Mouse (Mus musculus): ENCODE measurements around the gene Pim1. TPM values are rescaled to one million over a fixed set of nuclear protein-coding genes. Genes with fewer than 3 reads are reported as not detected.
"Not testable (repeated sequence)": the region's sequence is repeated elsewhere in the genome, so short reads cannot be mapped to it uniquely, and the experiment has no call there.

Gene Pim1
- polyA plus RNA-seq, 1 experiment = 76.6 TPM

DNA sequence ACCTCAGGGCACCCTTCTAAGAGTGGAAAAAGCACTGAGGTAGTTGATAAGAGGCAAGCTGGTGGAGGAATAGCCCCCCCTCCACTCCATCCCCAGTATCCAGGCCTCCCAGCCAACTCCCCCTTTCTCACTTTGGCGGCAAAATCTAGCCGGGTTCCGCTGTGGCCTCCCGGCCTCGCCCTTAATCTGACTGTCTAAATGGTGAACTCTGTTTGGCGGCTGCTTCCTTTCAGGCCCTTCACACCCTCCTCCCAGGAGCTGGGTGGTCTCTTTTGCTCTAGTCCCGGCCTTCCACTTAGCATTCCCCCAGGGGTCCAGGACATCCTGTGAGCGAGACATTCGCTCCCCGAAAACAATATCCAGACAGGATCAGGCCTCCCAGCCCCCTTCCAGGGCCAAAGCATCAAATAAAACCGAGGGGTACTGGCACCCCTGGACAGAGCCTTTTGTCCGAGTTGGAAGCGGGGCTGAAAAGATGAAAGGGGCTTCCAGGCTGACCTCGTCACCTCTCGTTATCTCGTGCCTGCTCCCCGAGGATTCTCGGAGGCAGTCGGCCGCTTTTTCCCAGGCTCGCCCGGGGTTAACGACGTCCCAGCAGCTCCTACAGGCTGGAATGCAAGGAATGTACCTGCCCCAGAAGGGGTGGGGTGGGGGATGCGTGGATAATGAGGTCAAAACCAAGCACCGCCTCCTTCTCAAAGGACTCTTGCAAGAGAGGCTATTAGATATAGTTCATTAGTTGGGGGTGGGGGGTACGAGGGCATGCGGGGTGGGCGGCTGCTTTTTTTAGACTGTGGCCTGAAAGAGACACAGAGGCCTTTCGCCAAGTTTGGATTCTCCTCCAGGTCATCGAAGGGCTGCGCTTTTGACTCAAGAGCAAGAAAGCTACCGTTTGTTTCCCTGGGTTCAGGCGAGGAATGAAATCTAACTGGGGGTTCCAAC lies 39.4 kb upstream of the Pim1 start:
- H3K27me3 ChIP-seq (ENCODE audit: control insufficient read depth) = peaks cover 45% of the 10 kb centered on the region
- peak overlapping the region; percentile 4 for H3K4me3 ChIP-seq (replicated peaks)
- H3K36me3 ChIP-seq (ENCODE audit: control insufficient read depth) = no peaks in the 10 kb centered on the region; the same call in 1 of the 2 replicates
- peaks cover 22% of the 10 kb centered on the region for H3K9me3 ChIP-seq (ENCODE audit: control insufficient read depth, low read length)
- no peak for TF ChIP-seq TAL1 (IDR thresholded peaks at IDR 0.05; ENCODE audit: low read length)
- no peak for TF ChIP-seq GATA1 (IDR thresholded peaks at IDR 0.05; ENCODE audit: low read length)
- H3K4me1 ChIP-seq (ENCODE audit: control insufficient read depth) = peaks cover 62% of the 10 kb centered on the region

GRCm38 (mm10) chr17:29451841-29452210 lies 38.7 kb upstream of the Pim1 start:
- TF ChIP-seq TAL1 (IDR thresholded peaks at IDR 0.05; ENCODE audit: low read length) = no peak
- no peak for TF ChIP-seq GATA1 (IDR thresholded peaks at IDR 0.05; ENCODE audit: low read length)
- H3K27me3 ChIP-seq (ENCODE audit: control insufficient read depth) = peaks cover 50% of the 10 kb centered on the region
- no peaks in the 10 kb centered on the region; the same call in 1 of the 2 replicates for H3K36me3 ChIP-seq (ENCODE audit: control insufficient read depth)
- H3K9me3 ChIP-seq (ENCODE audit: control insufficient read depth, low read length) = peaks cover 22% of the 10 kb centered on the region
- no peak overlapping the region for H3K4me3 ChIP-seq (replicated peaks)
- H3K4me1 ChIP-seq (ENCODE audit: control insufficient read depth) = peaks cover 60% of the 10 kb centered on the region

- H3K4me1 ChIP-seq (ENCODE audit: control insufficient read depth) = peaks cover 52% of the 10 kb centered on the region
- not testable (repeated sequence) for H3K36me3 ChIP-seq (ENCODE audit: control insufficient read depth); H3K4me3 ChIP-seq (replicated peaks)
- peaks cover 73% of the 10 kb centered on the region for H3K27me3 ChIP-seq (ENCODE audit: control insufficient read depth)
- H3K9me3 ChIP-seq (ENCODE audit: control insufficient read depth, low read length) = peaks cover 22% of the 10 kb centered on the region
Observed at GRCm38 (mm10) chr17:29454119-29454518, 36.4 kb upstream of the Pim1 start.

- H3K4me1 ChIP-seq (ENCODE audit: control insufficient read depth) = peaks cover 43% of the 10 kb centered on the region
- H3K27me3 ChIP-seq (ENCODE audit: control insufficient read depth) = peaks cover 76% of the 10 kb centered on the region
- TF ChIP-seq TAL1 (IDR thresholded peaks at IDR 0.05; ENCODE audit: low read length) = no peak
- TF ChIP-seq GATA1 (IDR thresholded peaks at IDR 0.05; ENCODE audit: low read length) = no peak
- H3K36me3 ChIP-seq (ENCODE audit: control insufficient read depth) = no peaks in the 10 kb centered on the region
- peaks cover 22% of the 10 kb centered on the region for H3K9me3 ChIP-seq (ENCODE audit: control insufficient read depth, low read length)
- H3K4me3 ChIP-seq (replicated peaks) = no peak overlapping the region
Observed at GRCm38 (mm10) chr17:29455411-29456120, 35.0 kb upstream of the Pim1 start.

DNA sequence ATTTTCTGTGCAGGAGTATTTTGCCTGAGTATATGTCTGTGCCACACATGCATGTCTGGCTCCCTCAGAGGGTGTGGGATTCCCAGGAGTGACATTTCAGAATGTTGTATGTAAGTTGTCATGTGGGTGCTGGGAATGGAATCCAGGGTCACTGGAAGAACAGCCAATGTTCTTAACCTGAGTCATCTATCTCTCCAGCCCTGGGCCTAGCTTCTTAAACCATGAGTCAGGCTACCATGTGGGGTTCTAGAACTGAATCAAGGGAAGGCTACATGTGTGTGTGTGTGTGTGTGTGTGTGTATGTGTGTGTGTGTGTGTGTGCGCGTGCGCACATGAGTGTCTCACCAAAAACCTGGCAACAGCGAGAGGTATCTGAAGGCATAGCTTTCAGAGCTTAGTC lies 34.1 kb upstream of the Pim1 start:
- Histone ChIP-seq H3K4me1 (ENCODE audit: control insufficient read depth) (peaks cover 34% of the 10 kb centered on the region), H3K9me3 (ENCODE audit: control insufficient read depth, low read length) (peaks cover 22% of the 10 kb centered on the region), H3K27me3 (ENCODE audit: control insufficient read depth) (peaks cover 76% of the 10 kb centered on the region), H3K4me3 (replicated peaks) (no peak overlapping the region), H3K36me3 (ENCODE audit: control insufficient read depth) (no peaks in the 10 kb centered on the region)
- TF ChIP-seq GATA1 (IDR thresholded peaks at IDR 0.05; ENCODE audit: low read length) (no peak), TAL1 (IDR thresholded peaks at IDR 0.05; ENCODE audit: low read length) (no peak)

GRCm38 (mm10) chr17:29456926-29457325 lies 33.6 kb upstream of the Pim1 start:
- Histone ChIP-seq H3K36me3 (ENCODE audit: control insufficient read depth) (no peaks in the 10 kb centered on the region), H3K4me1 (ENCODE audit: control insufficient read depth) (peaks cover 29% of the 10 kb centered on the region), H3K4me3 (replicated peaks) (no peak overlapping the region), H3K27me3 (ENCODE audit: control insufficient read depth) (peaks cover 76% of the 10 kb centered on the region), H3K9me3 (ENCODE audit: control insufficient read depth, low read length) (peaks cover 19% of the 10 kb centered on the region)
- TF ChIP-seq GATA1 (IDR thresholded peaks at IDR 0.05; ENCODE audit: low read length) (no peak), TAL1 (IDR thresholded peaks at IDR 0.05; ENCODE audit: low read length) (no peak)

DNA sequence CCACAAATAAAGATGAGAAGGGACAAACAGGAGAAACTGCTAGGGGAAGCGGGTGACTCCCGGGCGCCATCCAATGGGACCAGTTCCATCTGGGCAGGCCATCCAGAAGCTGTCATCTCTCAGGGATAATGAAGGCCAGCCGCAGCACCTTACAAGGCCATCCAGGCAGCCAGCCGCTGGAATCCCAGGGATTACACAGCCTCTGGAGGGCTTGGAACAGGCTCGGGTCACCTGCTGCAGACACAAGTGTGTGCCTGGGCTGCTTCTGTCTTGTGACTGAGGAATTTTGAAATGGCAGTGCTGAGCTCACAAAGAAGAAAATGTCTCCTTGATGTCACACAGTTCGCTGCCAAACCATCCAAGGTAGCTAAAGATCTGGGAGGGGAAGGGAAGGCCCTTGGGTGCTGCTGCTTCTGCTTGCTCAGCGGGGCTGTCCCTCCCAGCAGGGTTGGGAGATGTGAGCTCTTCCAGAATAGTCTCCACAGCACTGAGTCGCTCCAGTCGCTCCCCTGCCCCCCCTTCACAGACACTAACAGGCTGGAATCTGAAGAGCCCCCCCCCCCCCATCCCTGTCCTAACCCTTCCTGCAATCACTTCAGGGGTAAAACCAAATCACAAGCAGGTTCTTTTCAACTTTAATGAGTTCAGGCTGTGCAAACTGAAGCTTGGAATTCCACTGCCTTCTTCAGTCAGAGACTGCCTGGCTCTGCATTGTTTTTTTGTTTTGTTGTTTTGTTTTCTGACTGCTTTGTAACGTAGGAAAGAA lies 32.6 kb upstream of the Pim1 start:
- H3K4me1 ChIP-seq (ENCODE audit: control insufficient read depth) = peaks cover 29% of the 10 kb centered on the region
- peaks cover 80% of the 10 kb centered on the region for H3K27me3 ChIP-seq (ENCODE audit: control insufficient read depth)
- H3K4me3 ChIP-seq (replicated peaks) = no peak overlapping the region
- TF ChIP-seq TAL1 (IDR thresholded peaks at IDR 0.05; ENCODE audit: low read length) (no peak), GATA1 (IDR thresholded peaks at IDR 0.05; ENCODE audit: low read length) (no peak)
- H3K36me3 ChIP-seq (ENCODE audit: control insufficient read depth) = no peaks in the 10 kb centered on the region
- peaks cover 12% of the 10 kb centered on the region for H3K9me3 ChIP-seq (ENCODE audit: control insufficient read depth, low read length)

DNA sequence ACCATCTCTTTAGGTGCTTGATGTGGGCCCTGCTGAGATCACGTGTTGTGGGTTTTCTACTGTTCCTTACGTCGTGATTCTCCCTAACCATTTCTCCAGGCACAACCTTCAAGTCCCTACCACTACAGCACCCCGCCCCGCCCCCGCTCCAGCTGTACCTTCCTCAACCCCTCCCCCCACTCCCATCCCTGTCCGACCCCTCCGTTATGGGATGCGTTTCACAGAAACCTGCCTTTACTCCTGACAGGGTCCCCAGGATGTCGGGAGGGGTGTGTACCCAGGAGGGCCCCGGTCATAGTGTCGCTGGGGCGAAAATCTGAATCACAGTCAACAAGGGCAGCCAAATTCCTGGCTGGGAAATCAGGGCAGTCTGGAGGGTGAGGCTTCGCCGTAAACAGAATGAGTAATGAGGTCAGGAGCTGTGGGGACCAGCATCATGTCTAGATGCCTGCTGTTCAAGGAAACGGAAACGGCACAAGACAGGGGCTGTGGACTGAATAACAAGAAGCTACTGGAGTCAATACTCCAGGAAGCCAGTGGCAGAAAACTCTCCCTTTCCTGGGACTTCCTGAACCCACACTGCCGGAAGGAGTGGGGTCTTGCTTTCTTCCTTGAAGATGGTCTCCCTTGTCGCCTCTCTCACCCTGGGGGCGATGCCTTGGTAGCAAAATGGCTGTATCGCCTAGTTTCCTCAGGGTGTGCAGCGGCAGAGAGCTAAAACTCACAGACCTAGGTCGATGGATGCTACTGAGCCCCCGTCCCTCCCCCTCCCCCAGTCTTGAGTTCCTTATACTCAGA lies 31.0 kb upstream of the Pim1 start:
- peaks cover 90% of the 10 kb centered on the region for H3K27me3 ChIP-seq (ENCODE audit: control insufficient read depth)
- H3K4me3 ChIP-seq (replicated peaks) = no peak overlapping the region
- H3K4me1 ChIP-seq (ENCODE audit: control insufficient read depth) = peaks cover 29% of the 10 kb centered on the region

More for the DNA sequence above, 31.0 kb upstream of the Pim1 start:
- peaks cover 8% of the 10 kb centered on the region; the same call in 1 of the 2 replicates for H3K9me3 ChIP-seq (ENCODE audit: control insufficient read depth, low read length)
- TF ChIP-seq TAL1 (IDR thresholded peaks at IDR 0.05; ENCODE audit: low read length) = no peak
- no peak for TF ChIP-seq GATA1 (IDR thresholded peaks at IDR 0.05; ENCODE audit: low read length)
- no peaks in the 10 kb centered on the region for H3K36me3 ChIP-seq (ENCODE audit: control insufficient read depth)

All from erythroblast, embryonic 14.5 days (primary cell).